Mouse (Mus musculus) CH12.LX (cell line): ENCODE measurements around the gene Cldnd1.

Experiments
- CTCF ChIP-seq, 2 experiments: IDR thresholded peaks in 1 of 2; conservative IDR thresholded peaks in 1 of 2; 2 replicates each; pipeline ENCODE4 v1.5.1; 2011 to 2012; ENCODE audit warnings: low read depth in 2 of 2, low read length in 2 of 2, improper control_type of control experiment in 1 of 2, inconsistent platforms in 1 of 2, mild to moderate bottlenecking in 1 of 2, moderate library complexity in 1 of 2
- MAX ChIP-seq: IDR thresholded peaks from 2 replicates; pipeline ENCODE4 v1.6.1; 2011; ENCODE audit warnings: low read length, improper control_type of control experiment
- POLR2A ChIP-seq: IDR thresholded peaks from 2 replicates; pipeline ENCODE4 v1.6.1; 2011; ENCODE audit warnings: low read depth, mild to moderate bottlenecking, improper control_type of control experiment, low read length
- SIN3A ChIP-seq: IDR thresholded peaks from 2 replicates; pipeline ENCODE4 v1.6.1; 2012; ENCODE audit warnings: low read length, improper control_type of control experiment, inconsistent platforms
- SMC3 ChIP-seq: IDR thresholded peaks from 2 replicates; pipeline ENCODE4 v1.6.1; 2011; ENCODE audit warnings: low read depth, low read length, improper control_type of control experiment
- USF2 ChIP-seq: conservative IDR thresholded peaks from 2 replicates; pipeline ENCODE4 v1.6.1; 2011; ENCODE audit warnings: low read depth, low read length, improper control_type of control experiment

GRCm38 (mm10) chr16:58728176-58728671, 514 bp downstream of the Cldnd1 start:
- TF ChIP-seq SMC3 (no peak), MAX (0 out of 2 replicates have a peak, but pooled peaks have one; percentile 55), POLR2A (no peak), USF2 (no peak), SIN3A (peak; percentile 69), CTCF (conservative IDR thresholded peaks at IDR 0.05 in 1 of 2, IDR thresholded peaks at IDR 0.05 in 1 of 2; ENCODE audit: low read depth in 2 of 2, low read length in 2 of 2) (no peak)
